Mouse (Mus musculus) G1E (cell line): ENCODE results near the gene Lmtk2. TPM values are rescaled to one million over a fixed set of nuclear protein-coding genes. Genes with fewer than 3 reads are reported as not detected.

Experiments used
- ATAC-seq: 2 replicates; pipeline ENCODE4 v1.8.0; 2016; ENCODE audit warnings: mild to moderate bottlenecking; ENCODE audit not compliant: insufficient number of reproducible peaks, poor library complexity, low FRiP score, severe bottlenecking; ENCODE audit errors: extremely low read depth
- DNase-seq: peaks from one replicate; pipeline ENCODE4 v3.0.0; 2012; ENCODE audit warnings: low spot score
- H3K27me3 ChIP-seq: 2 replicates; pipeline ENCODE4 v1.6.1; 2012; ENCODE audit warnings: mild to moderate bottlenecking, low read length, inconsistent platforms; ENCODE audit not compliant: insufficient read depth
- H3K36me3 ChIP-seq: replicated peaks from 2 replicates; pipeline ENCODE3; 2012; ENCODE audit warnings: mild to moderate bottlenecking, inconsistent platforms
- H3K4me1 ChIP-seq: 2 replicates; pipeline ENCODE4 v1.6.1; 2012; ENCODE audit warnings: low read depth, low read length, inconsistent platforms, mixed read lengths; ENCODE audit not compliant: insufficient read depth
- H3K4me3 ChIP-seq: 2 replicates; pipeline ENCODE4 v1.5.1; 2012; ENCODE audit warnings: low read depth, mild to moderate bottlenecking, inconsistent platforms, low read length, moderate library complexity, mixed read lengths
- H3K9me3 ChIP-seq: replicated peaks from 2 replicates; pipeline ENCODE4 v1.6.1; 2012; ENCODE audit warnings: inconsistent platforms
- CTCF ChIP-seq: IDR thresholded peaks from 2 replicates; pipeline ENCODE4 v1.5.1; 2012; ENCODE audit warnings: low read depth, low read length, inconsistent platforms, mixed read lengths
- GATA1 ChIP-seq: IDR thresholded peaks from 2 replicates; pipeline ENCODE4 v1.6.1; 2012; ENCODE audit warnings: borderline replicate concordance, low read length, inconsistent platforms, mixed read lengths
- GATA2 ChIP-seq: IDR thresholded peaks from 2 replicates; pipeline ENCODE4 v1.6.1; 2012; ENCODE audit warnings: low read depth, low read length, inconsistent platforms, borderline replicate concordance
- POLR2AphosphoS5 ChIP-seq: IDR thresholded peaks from 2 replicates; pipeline ENCODE4 v1.6.1; 2012; ENCODE audit warnings: low read depth, low read length, inconsistent platforms; ENCODE audit not compliant: insufficient replicate concordance
- TAL1 ChIP-seq: conservative IDR thresholded peaks from 2 replicates; pipeline ENCODE4 v1.6.1; 2012; ENCODE audit warnings: low read depth, low read length, inconsistent platforms, mixed read lengths
- polyA plus RNA-seq: library from polyadenylated mRNA; stranded (reverse); fragments of >175 nt; gene quantifications from 2 replicates; pipeline ENCODE4 v1.2.3, GENCODE M21; 2012
- total RNA-seq, 2 experiments: library from RNA; stranded (forward) in 1 of 2; stranded (reverse) in 1 of 2; fragments of 200-1000 nt in 1 of 2; fragments of >200 nt in 1 of 2; fragmentation: Nextera tagmentation in 1 of 2; gene quantifications; 2 replicates each; pipeline ENCODE4 v1.2.3; 2014 to 2017

The Lmtk2 gene
- total and polyA plus RNA-seq, 3 experiments = 9.3 to 29.0 (median 11.7) TPM

- ATAC-seq (0 out of 2 replicates have a peak, but pooled peaks have one; percentile 35), DNase-seq (peak; percentile 75)
- Histone ChIP-seq H3K4me3 (peak overlapping the region; percentile 5; the same call in 1 of the 2 replicates), H3K27me3 (no peaks in the 10 kb centered on the region), H3K36me3 (peaks cover 77% of the 10 kb centered on the region), H3K9me3 (no peaks in the 10 kb centered on the region), H3K4me1 (peaks cover 46% of the 10 kb centered on the region)
- TF ChIP-seq POLR2AphosphoS5 (no peak), TAL1 (no peak), GATA2 (no peak), GATA1 (no peak), CTCF (no peak)
Measured at GRCm38 (mm10) chr5:144181249-144181648, 81.0 kb downstream of the Lmtk2 start.

- Histone ChIP-seq H3K27me3 (no peaks in the 10 kb centered on the region), H3K36me3 (peaks cover 77% of the 10 kb centered on the region), H3K4me1 (peaks cover 46% of the 10 kb centered on the region), H3K9me3 (no peaks in the 10 kb centered on the region), H3K4me3 (peak overlapping the region; percentile 64; the same call in 1 of the 2 replicates)
- peak; percentile 77 for ATAC-seq
- TF ChIP-seq CTCF (no peak), GATA1 (no peak), TAL1 (no peak), POLR2AphosphoS5 (no peak), GATA2 (no peak)
- peak; percentile 71 for DNase-seq
Measured at GRCm38 (mm10) chr5:144182542-144183247, 82.5 kb downstream of the Lmtk2 start.

GRCm38 (mm10) chr5:144183248-144183559 lies 83.0 kb downstream of the Lmtk2 start:
- TF ChIP-seq GATA1 (no peak), TAL1 (no peak), POLR2AphosphoS5 (no peak), GATA2 (no peak), CTCF (no peak)
- Histone ChIP-seq H3K4me3 (peak overlapping the region; percentile 64; the same call in 1 of the 2 replicates), H3K9me3 (no peaks in the 10 kb centered on the region), H3K36me3 (peaks cover 76% of the 10 kb centered on the region), H3K27me3 (no peaks in the 10 kb centered on the region), H3K4me1 (peaks cover 43% of the 10 kb centered on the region)
- ATAC-seq (no peak), DNase-seq (no peak)

- DNase-seq (peak; percentile 31), ATAC-seq (no peak)
- Histone ChIP-seq H3K4me1 (peaks cover 44% of the 10 kb centered on the region), H3K36me3 (peaks cover 77% of the 10 kb centered on the region), H3K9me3 (no peaks in the 10 kb centered on the region), H3K27me3 (no peaks in the 10 kb centered on the region), H3K4me3 (peak overlapping the region; percentile 51; the same call in 1 of the 2 replicates)
- TF ChIP-seq CTCF = no peak
- TF ChIP-seq GATA2 = no peak
Measured at GRCm38 (mm10) chr5:144183647-144184335, 83.6 kb downstream of the Lmtk2 start.

- no peaks in the 10 kb centered on the region for H3K27me3 ChIP-seq
- H3K9me3 ChIP-seq = no peaks in the 10 kb centered on the region
- ATAC-seq (no peak), DNase-seq (no peak)
- peak overlapping the region; percentile 33; the same call in 1 of the 2 replicates for H3K4me3 ChIP-seq
- TF ChIP-seq GATA1 (no peak), CTCF (no peak), GATA2 (no peak), POLR2AphosphoS5 (no peak), TAL1 (no peak)
- peaks cover 76% of the 10 kb centered on the region for H3K36me3 ChIP-seq
- peaks cover 49% of the 10 kb centered on the region for H3K4me1 ChIP-seq
Measured at GRCm38 (mm10) chr5:144184350-144185045, 84.3 kb downstream of the Lmtk2 start.

- Histone ChIP-seq H3K4me1 (peaks cover 48% of the 10 kb centered on the region), H3K4me3 (no peak overlapping the region), H3K27me3 (no peaks in the 10 kb centered on the region), H3K9me3 (no peaks in the 10 kb centered on the region), H3K36me3 (peaks cover 79% of the 10 kb centered on the region)
- no peak for TF ChIP-seq GATA1
- no peak for TF ChIP-seq TAL1
- no peak for TF ChIP-seq CTCF
- TF ChIP-seq POLR2AphosphoS5 = no peak
- no peak for TF ChIP-seq GATA2
- ATAC-seq (no peak), DNase-seq (no peak)
Measured at GRCm38 (mm10) chr5:144188422-144188821, 88.2 kb downstream of the Lmtk2 start.
